Mouse (Mus musculus) frontal cortex, postnatal 36 days (tissue): ENCODE results near the gene Stac2.

Experiments used
- DNase-seq, 2 experiments: peaks; one replicate each; pipeline ENCODE4 v3.0.0; 2022; ENCODE audit warnings: low spot score in 2 of 2

The Stac2 gene

DNA sequence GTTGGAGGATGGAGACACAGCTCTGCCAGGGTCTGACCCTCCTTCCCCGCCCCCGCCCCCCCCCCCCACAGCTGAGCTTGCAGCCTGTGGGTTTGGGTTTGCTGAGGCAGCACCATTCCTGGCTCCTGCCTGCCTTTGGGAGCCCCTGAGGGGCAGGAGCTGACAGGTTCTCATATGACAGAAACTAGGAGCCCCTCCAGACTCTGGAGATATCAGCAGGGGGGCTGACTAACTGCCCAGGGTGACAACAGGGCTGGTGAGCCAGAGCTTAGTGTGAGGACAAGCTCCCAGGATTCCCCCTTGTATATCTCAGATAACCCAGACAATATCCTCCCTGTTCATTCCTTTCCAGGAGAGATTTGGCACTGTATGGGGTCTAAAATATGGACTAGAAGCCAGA, 2.3 kb downstream of the Stac2 start:
- no peak for DNase-seq

DNA sequence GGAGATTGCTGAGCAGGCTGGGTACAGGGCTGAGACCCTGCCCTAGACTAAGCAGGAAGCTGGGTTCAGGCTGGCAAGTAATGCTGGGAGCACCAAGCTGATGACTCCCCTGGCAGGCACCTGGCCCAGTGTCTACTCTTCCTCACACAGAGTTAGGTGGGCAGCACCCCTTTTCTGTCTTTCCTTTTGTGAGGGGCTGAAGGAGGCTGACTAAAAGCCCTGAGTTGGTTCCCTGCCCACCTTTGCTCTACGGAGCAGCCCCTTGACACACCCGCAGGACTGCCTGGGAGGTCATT, 2.8 kb downstream of the Stac2 start:
- DNase-seq = no peak

DNA sequence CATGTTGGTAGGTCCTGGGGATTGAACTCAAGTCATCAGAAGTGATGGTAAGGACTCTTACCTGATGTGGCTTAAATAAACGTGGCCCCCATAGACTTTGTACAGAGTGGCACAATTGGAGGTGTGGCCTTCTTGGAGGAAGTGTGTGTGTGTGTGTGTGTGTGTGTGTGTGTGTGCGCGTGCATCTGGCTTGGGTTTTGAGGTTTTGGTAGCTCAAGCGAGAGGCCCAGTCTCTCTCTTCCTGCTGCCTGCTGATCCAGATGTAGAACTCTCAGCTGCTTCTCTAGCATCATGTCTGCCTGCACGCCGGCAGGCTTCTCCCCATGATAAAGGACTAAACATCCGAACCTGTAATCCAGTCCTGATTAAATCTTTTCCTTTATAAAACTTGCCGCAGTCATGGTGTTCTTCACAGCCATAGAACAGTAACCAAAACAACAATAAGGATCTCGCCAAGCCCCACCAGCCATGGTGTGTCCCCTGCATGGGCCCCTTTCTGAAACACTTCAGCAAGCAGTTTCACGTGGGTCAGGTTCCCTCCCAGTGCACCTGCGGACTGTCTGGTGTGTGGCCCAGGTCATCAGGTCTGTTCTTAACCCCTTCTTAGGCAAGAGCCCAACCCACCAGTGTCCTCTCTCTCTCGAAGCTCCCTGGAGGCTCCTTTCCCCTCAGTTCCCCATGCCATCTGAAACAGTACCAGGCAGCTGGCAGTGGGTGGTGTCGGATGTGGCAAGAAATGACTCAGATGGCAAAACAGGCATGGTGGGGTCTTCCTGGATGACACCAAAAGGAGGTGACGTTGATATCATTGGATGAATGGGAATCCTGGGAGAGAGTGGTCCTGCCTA, 3.4 kb downstream of the Stac2 start:
- DNase-seq = peak in 1 of 2 experiments; percentile 47

DNA sequence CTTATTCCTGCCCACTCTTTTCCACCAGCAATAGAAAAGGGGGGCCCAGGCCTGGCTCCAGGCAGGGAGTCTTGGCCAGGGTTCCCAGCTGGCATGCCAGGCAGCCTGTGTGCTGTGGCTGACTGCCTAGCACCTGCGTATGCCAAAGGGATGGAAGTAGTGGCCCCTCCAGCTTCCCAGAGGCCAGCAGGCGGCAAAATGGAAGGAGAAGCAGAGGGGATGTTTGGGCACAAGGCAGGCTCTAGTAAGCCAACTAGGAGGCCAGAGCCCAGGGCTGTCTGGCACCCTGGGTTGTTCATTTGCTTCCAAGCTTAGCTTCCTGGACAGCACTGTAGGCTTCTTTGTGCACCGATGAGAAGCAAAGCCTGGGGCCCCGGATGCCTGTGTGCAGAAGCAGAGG, 5.5 kb downstream of the Stac2 start:
- DNase-seq = peak in 1 of 2 experiments; percentile 57

DNA sequence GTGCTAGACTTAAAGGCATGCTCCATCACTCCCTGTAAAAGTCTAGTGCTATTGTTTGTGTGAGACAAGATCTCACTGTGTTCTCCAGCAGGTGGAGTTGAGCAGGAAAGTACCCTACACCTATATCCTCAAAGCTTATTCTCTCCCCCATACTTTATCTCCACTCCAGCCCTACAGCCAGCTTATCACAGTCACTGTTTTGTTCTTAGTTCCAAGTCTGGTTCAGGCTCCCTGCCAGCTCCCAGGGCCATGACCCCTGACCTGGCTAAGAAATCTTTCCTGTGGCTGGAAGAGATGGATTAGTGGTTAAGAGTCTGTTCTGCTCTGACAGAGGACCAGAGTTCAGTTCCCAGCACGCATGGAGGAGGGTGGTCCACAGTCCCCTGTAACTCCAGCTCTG, 6.8 kb downstream of the Stac2 start:
- DNase-seq = no peak

DNA sequence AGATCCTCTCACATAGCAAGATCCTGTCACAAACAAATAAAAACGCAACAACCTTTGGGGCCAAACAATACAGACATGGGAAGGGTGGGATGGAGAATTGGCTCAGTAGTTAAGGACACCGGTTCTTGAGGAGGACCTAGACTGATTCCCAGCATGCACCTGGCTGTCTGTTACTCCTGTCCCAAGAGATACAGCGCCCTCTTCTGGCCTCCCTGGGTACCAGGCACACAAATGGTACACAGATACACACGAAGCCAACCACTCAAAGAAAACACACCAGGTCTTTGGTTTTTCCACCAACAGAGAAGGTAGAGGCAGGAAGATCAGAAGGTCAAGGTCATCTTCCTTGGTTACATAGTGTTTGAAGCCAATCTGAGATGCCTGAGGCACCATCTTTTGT, 7.7 kb downstream of the Stac2 start:
- DNase-seq = no peak

DNA sequence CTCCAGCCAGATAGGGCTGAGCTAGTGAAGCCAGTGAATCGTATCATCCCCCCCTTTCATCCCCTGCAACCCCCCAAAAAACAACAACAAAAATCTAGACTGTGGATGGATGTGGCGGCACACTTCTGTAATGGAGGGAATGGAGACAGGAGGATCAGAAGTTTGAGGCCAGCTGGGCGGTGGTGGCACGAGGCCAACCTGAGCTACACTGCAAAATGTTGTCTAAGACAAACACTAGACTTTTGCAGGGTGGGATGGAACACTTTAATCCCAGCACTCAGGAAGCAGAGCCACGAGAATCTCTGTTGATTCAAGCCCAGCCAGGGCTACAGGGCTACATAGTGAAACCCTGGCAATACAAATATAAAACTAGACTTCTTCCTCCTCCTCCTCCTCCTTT, 9.2 kb downstream of the Stac2 start:
- no peak for DNase-seq

DNA sequence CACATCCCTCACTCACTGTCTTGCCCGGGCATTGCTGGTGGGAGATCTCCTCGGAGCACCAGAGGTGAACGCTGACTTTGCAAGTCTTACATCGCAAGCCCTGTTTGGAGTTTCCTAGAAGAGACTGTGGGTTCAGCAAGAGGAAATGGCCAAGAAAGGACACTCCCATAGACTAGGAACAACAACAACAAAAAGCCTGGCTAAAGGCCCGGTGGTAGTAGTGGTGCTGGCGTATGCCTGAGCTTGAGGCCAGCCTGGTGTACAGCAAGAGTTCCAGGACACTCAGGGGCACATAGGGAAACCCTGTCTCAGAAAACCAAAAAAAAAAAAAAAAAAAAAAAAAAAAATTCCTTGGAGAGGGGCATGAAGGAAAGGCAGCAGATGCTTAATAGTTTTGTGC, 10.5 kb downstream of the Stac2 start:
- DNase-seq = no peak

DNA sequence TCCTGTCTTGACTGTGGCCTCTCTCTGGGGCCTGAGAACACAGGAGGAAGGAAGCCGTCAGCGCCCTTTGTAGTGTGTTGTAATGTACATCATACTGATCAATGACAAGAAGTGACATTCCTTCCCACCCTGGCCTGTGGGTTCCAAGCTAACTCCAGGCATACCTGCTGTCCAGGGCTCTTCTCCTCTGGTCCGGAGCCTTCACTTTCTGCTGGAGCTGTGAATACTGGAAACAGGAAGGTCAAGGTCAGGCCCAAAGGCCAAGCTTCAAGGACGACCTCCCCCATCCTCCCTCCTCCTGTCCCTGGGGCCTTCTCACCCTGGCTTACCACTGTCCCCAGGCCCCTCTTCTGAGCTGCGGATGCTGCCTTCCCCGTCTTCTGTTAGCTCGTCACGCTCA, 12.3 kb downstream of the Stac2 start:
- no peak for DNase-seq

DNA sequence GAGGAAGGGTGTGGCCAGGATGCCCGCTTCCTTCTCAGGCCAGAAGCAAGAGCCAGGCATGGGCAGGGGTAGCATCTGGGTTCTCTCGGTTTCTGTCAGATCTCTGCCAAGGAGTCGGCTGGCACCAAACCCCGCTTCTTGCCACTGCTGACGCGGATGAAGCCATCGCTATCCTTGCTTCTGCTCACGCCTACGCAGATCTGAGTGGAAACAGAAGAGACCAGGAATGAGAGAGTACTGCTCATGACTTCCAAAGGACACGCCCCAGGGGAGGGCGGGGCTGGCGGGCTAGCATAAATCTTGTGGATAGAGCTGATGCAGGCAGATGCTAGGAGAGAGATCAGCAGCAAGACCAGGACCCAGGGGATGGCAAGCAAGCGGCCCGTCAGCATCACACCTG, 15.4 kb downstream of the Stac2 start:
- DNase-seq = peak; percentile 68 to 85

DNA sequence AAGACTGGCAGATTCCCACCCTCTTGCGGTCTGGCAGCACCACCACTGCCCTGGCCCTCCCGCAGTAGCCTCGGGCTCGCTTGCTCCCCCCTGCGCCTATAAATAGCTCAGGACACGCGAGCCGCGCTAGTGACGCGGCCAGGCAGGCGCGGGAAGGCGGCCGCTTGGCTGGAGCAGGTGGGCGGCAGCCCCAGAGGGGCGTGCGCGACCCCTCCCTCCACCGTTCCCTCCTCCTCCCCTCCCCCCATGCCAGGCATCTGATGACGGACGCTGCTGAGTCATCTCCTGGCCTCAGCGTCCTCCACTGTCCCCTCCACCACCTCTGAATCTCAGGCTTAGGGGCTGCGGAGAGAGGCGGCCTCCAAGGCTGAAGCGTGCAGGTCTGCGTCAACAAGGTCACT, 17.3 kb downstream of the Stac2 start:
- DNase-seq = peak in 1 of 2 experiments; percentile 64

DNA sequence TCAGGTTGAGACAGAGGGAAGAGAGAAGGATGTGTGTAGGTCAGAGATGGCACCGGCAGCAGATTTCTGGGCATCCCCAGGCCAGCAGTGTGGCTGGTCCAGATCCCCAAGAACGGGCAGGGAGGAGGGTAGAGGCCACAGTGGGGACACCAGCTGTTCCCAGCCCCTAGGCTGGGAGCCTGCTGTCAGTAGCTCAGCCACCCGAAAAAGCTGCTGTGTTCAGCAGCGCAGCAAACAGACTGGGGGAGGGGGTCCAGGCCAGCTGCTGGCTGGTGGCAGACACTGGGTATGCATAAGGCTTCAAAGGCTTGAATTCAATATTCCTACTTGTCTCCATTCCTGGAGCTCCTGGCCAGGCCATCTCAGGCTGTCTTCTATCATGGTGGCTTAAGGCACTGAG, 18.4 kb downstream of the Stac2 start:
- DNase-seq = no peak

DNA sequence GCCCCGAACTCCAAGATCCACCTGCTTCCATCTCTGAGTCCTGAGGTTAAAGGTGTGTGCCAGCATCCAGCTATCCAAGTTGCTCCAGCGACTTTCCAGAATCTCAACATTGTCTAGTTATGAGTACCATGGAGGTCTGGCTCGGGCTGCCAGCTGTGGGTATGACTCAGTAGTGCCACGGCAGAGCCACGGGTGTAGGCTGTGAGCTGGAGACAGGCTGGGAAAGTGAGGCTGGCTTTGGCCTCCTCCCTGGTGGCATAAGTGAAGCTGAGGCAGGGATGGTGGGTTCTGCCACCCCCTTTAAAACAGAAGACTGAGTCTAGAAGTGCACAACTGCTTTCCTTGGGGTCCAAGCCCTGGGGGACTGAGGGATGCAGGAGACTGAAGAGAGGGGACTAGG, 19.2 kb downstream of the Stac2 start:
- DNase-seq = no peak

DNA sequence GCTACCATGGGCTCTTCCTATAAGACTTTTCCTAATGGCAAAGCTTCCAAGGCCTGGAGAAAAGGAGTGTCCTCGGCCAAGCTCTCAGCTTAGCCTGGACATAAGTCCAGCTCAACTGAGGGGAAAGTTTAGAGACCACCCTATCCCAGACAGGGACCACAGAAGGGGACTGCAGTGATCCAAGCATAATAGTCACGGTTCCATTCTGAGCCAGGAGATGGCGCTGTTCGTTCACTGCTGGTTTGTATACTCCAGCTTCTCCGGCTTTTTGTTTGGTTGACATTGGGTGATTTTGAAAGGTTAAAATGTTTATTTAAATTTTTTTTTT, 21.9 kb downstream of the Stac2 start:
- DNase-seq = peak; percentile 79 to 87

DNA sequence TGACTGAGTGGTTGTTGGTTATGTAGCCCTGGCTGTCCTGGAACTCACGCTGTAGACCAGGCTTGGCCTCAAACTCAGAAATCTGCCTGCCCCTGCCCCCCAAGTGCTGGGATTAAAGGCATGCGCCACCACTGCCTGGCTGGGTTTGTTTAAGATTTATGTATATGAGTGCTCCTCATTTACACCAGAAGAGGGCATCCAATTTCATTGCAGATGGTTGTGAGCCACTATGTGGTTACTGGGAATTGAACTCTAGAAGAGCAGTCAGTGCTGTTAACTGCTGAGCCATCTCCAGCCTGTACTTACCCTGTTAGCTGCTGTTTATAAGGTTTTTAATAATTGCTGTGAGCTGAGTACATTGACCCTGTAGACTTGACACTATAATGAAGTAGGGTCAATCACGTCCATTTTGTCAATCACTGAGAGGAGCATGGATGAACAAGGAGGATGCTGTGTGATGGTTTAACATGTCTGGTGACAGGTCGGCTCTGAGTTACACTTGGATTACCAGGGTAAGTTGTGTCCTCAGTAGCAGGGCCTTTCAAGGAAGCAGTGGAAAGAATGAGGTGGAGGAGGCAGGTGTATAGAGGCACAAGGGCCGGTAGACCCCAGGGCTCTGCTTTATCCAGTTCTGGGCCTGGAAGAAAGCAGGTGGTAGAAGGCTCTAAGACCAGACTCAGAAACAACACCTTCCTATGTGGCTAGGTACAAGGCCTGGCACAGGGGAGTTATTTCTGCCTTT, 22.4 kb downstream of the Stac2 start:
- no peak for DNase-seq

DNA sequence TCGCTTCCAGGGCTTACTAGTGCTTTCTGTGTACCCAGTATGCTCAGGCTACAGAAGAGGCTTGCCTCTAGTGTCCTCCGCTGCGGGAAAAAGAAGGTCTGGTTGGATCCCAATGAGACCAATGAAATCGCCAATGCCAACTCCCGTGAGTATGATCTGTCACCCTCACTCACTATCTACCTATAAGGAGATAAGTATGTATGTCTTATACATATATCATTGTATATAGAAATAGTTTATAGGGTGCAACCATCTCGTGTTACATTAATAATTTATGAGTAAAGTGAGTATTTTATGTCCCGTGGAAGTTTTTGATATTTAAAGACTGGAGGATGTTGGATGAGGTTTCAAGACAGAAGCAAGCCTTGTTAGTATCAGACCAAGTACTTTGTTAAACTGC, 25.5 kb downstream of the Stac2 start:
- no peak for DNase-seq

DNA sequence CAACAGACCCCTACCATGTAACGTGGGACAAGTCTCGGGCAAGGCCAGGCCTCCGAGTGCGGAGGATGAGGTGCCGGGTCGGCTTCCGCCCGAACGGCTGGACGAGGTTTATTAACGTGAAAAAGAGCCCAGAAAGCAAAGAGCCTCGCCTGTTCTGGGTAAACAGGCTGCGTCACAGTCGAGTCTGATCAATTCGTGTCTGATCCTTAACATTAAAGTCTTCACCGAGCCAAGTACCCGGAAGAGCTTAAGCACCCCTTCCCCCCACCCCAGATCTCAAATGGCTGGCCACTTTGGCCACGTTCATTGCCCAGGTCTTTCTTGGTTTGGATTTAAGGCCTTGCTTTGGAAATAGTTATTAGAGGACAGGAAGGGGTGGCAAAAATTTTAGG, 26.0 kb downstream of the Stac2 start:
- no peak for DNase-seq

DNA sequence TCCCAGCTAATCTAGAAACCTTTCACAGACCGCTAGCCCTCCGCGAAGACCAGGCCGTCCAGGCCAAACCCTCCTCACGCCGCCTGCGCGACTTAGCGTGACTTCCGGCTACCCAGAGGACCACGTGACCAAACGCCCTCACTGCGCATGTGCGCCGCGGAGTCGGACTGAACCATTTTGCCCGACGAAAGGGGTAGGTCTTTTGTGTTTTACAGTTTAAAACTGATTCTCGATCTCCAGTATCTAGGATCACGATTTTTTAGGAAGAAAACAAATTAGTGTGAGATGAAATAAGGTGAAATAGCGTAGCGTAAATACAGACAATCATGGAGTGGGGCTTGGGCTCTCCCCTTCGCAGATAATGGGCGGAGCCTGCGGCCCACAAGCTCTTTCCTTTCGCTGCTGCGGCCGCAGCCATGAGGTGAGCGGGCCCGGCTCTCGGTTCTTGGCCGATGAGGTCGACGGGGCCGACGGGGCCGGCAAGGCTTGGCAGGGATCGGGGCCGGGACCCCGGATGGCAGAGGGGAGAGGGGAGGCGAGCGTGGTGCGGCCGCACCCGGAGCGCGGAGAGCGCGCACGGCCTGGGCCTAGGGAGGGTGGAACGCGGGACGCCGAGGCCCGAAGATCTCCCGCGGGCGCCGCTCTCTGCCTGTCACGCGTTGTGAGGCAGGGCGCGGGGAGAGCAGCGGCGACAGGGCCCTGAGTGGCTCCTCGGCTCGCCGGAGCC, 26.5 kb downstream of the Stac2 start, which contains the start of gene Rpl19:
TSS of gene Rpl19 (plus strand) at position 141 of the 727 bp plus-strand sequence.
- peak; percentile 94 for DNase-seq

DNA sequence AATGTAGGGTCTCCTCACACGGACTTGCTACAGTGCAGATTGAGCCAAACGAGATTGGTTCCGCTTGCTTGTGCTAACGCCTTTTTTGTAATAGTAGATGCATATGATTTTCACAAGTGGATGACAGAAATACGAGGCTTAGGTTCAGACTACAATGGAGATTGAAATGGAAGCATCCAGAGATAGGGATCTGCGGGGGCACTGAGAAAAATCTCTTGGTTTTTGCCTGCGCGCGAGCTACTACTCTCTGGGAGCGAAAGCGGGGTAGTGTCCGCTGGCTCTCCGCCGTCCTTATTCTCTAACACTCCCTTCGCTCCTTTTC, 27.1 kb downstream of the Stac2 start:
- no peak for DNase-seq

DNA sequence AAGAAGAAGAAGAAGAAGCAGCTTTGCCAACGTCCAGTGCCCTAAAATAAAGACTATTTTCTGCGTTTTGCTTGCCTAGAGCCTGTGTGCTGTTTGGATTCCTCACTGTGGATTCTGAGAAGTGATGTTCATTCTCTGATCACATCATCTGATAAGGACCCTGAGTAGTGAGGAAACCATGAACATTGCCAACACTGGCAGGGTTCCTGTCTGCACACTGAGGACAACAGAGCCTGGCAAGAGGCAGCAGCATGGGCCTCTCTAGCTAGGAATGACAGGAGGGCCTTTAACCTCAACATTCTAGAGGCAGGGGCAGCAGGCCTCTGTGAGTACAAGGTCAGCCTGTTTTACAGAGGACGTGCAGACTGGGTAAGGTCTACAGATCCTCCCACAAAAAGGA, 28.7 kb downstream of the Stac2 start:
- DNase-seq = no peak

DNA sequence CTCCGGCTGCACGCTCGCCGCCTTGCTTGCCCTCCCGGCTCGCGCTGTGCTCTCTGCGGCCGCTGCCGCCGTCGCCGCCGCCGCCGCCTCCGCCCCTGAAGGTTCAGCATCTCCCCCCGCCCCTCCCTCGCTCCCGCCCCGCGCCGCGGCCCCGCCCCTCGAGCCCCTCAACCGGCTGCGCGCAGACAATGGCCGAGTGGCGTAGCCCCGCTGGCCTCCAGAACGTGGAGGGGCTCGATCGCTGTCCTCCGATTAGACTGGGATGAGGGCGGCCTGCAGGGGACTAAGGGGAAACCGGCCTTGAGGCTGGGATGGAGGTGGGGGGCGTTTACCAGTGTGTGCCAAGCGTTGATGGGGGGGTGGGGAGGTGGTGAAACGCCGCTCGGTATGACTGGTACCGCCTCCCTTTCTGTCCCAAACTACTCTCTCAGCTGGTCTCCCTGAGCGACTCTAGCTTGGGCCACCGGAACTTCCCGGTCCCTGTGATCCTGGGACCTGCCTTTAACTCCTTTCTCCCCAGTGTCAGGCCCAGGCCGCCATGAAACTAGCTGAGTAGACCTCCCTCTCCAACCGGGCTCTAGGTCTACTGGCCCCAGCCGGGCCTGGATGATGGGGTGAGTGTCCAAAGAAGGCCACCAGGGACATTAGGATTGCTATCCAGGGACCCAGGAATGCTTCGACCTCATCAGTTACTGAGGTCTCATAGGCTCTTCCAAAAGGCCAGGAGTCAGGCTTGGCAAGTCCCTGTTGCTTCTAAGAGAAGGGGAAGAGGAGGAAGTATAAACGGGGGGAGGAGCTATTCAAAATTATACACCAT, 30.5 kb downstream of the Stac2 start, which contains the start of gene Cacnb1:
TSS of gene Cacnb1 (minus strand) at position 480 of the 817 bp plus-strand sequence.
- DNase-seq = no peak

DNA sequence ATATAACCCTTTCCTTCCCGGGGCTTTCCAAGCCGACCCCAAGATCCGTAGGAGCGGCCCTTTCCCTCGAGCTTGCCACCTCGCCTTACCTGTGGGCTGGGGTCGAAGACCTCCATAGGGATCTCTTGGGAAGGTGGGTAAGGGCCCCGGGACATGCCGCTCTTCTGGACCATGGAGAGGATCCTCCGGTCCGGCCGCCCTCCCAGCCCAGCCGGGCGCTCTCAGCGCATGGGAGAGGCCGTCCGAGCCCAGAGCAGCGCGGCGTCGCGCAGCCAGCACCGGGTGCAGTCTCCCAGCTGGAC, 31.1 kb downstream of the Stac2 start:
- no peak for DNase-seq
